Mouse (Mus musculus): ENCODE results near the gene Senp5.

GRCm38 (mm10) chr16:31924368-31924767 lies 78.7 kb downstream of the Senp5 start:
- TF ChIP-seq CTCF (IDR thresholded peaks at IDR 0.05; ENCODE audit: low read depth) (no peak), EP300 (IDR thresholded peaks at IDR 0.05; ENCODE audit: low read depth) (no peak)

Data from liver, postnatal 0 days (tissue).